Mouse (Mus musculus) neutrophil, adult 83 days (primary cell): ENCODE measurements around the gene Pbx2. TPM values are rescaled to one million over a fixed set of nuclear protein-coding genes. Genes with fewer than 3 reads are reported as not detected.

Experiments used
- total RNA-seq, 2 experiments: library from RNA; stranded (reverse); gene quantifications; one replicate each; pipeline ENCODE4 v1.2.4; 2023

Pbx2 gene
- 10 to 100 TPM; 94.8 to 99.9 TPM for total RNA-seq

DNA sequence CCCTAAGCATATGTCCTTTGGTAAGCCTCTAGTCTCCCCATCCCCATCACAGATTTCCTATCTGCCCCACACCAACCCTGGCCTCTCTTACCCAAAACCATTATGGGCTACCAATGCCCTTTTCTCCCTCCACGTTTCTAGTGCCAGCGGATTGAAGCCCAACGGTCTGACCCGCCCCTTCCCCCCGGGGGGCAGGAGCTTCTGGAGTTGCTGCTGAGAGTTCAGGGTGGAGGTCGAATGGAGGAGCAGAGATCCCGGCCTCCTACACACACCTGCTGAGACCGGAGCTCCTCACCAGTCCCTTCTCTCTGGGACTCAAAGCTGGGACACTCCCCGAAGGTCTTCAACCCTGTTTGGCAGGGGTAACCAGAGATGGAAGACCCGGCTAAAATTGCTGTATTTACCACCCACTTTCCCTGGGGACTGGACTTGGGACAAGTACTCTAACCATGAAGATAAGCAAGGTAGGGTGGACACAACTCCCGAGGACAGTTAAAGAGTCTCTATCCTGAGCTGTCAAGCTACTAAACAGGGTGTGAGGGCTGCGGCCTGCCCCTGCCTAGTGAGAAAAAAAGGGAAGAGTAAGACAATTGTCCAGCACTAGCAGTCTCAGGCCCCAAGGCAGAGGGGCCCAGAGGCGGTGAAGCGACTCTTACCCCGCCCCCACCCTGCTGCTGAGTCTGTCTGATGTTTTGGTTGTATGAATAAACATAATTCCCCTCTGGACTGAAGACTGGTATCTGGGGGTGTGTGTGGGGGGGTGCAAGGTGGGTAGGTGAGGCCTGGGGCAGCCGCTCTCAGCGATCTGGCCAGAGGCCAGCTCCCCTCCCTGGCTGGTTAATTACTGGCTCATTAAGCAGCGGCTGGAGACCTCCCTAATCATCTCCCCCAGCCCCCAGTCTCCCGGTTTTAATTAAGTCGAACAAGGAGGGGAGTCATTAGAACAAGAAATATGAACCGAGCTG lies at the start of gene Pbx2:
Pbx2 (plus strand) TSS at position 238 of the 965 bp plus-strand sequence.

DNA sequence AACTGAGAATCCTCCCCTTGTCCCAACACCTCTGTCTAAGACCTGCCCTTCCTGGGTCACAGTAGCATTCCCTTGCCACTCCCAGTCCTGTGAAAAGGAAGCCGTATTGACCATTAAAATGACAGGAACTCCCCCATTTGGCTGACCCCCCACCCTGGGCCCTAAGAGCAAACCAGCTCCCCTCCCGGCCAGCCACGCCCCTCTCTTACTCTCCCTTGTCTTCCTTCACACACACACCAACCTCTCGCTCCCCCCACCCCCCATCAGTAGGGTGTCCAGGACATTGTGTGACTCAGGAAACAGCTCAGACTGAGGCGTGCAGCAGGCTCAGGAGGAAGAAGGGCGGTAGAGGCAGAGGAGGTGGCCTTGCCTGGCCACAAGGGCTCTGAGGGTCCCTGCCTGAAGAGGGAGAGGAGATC lies 27.1 kb upstream of the Pbx2 start, which contains the start of gene Notch4:
Notch4 (plus strand) TSS at position 266 of the 419 bp plus-strand sequence.

GRCm38 (mm10) chr17:34589681-34590101 lies 1.4 kb upstream of the Pbx2 start, which contains the start of gene Gpsm3:
Gene Gpsm3, plus strand, starts transcription at chr17:34589806.

GRCm38 (mm10) chr17:34597566-34598095 lies 6.6 kb downstream of the Pbx2 start, which contains the start of gene Ager:
Gene Ager, plus strand, starts transcription at chr17:34597862.

DNA sequence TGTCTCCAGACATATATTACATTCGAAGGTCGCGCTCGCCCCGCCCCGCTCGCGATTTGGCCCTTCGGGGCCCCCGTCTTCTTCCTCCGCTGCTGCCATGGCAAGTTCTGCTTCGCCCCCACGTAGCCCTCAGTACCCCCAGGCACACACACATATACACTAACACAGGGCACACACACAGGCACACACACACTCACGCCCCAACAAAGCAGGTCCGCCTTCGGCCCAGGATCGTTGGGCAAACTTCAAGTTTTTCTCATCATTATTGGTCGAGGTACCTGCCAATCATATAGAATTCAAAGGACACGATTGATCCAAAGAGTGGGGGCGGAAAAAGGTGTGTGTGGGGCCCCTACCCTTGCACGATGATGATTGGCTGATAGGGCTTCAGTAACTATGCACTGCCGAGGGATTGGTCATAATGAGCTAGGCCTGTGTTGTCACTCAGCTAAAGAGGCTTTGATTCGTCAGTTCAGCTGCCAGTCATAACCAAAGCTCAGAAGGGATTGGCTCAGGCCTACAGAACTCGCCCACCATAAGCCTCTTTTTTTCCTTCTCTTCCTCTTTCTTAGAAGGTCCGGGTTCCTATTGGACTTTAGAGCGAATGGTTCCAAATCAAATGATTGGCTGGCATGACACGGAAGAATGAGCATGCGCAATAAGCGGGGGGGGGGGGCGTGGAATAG lies 12.5 kb downstream of the Pbx2 start, which contains the start of gene Rnf5:
Rnf5 (minus strand) TSS at position 316 of the 686 bp plus-strand sequence.

DNA sequence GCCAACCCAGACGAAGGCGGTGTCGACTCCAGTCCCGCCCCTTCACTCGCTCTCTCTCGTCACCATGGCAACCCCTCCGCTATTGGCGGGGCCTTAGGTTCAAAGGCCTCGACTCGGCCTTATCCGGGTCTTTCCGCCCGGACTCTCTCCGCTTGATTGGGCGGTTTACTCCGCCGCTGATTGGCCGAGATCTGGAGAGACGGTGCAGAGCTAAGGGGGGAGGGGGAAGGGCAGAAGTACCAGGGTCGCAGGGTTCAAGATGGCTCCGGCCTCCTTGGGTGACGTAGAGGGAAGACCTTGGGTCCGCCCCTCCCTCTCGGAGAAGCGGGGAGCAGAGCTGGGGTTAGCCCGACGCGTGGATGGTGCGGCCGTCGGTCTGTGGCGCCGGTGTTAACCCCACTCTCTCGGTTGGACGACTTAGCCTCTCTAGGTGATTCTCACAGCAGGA lies 13.0 kb downstream of the Pbx2 start, which contains the start of gene Agpat1:
Agpat1 (plus strand) TSS at position 202 of the 448 bp plus-strand sequence.

GRCm38 (mm10) chr17:34615871-34616270 lies 24.8 kb downstream of the Pbx2 start, which contains the start of gene Egfl8:
Gene Egfl8, minus strand, starts transcription at chr17:34615971.

DNA sequence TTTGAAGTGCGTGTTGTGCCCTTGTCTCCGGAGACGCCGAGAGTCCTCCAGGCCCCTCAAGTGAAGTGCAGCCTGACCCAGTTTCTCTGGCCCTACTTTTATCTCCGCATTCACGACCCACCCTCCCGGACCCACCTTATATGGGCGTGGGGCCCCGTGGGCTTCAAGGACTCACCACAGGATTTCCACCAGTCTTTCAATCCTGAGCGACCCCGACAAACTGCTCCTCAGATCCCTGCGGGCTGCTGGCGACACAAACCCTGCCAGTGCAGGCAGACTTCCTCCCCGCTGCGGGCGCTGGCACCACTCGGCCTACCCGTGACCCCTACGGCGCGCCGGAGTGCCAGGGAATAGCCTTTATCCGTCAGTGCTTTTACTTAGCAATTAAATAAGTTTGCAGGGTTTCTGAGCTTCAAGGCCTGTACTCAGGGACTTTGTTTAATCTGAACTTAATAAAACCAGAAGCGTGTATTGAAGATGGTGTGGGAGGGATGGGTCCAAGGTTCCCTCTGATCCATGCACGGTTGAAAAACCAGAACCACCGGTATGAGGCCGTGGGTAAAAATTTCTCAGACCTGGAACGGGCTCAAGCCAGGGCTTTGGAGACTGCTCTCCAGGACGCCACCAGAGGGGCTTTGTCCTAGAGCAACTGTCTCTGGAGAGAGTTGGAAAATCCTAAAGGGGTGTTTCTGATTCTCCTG lies 37.0 kb downstream of the Pbx2 start, which contains the start of gene Ppt2:
Ppt2 (minus strand) TSS at position 568 of the 701 bp plus-strand sequence.

GRCm38 (mm10) chr17:34629221-34629751 lies 38.2 kb downstream of the Pbx2 start, which contains the start of gene Prrt1:
Gene Prrt1, plus strand, starts transcription at chr17:34629533.

GRCm38 (mm10) chr17:34644608-34645007 lies 53.5 kb downstream of the Pbx2 start, which contains the start of gene Fkbpl:
Gene Fkbpl, plus strand, starts transcription at chr17:34644764.

Other genes starting within 250 kb of the Pbx2 start
- gene Btnl2, start 236.4 kb upstream of the Pbx2 start, total RNA-seq: 1 to 10 TPM; 2.2 to 2.3 TPM
- not detected for gene Btnl1, start 214.1 kb upstream of the Pbx2 start, total RNA-seq
- not detected for gene BC051142, start 192.4 kb upstream of the Pbx2 start, total RNA-seq
- not detected for gene Btnl4, start 113.9 kb upstream of the Pbx2 start, total RNA-seq
- gene Btnl6, start 73.9 kb upstream of the Pbx2 start, total RNA-seq: not detected
- gene Notch4, start 27.0 kb upstream of the Pbx2 start, total RNA-seq: 1 to 10 TPM; 1.0 to 1.5 TPM
- gene Gpsm3, start 1.5 kb upstream of the Pbx2 start, total RNA-seq: 100 to 1,000 TPM; 376 to 393 TPM
- gene Ager, start 6.6 kb downstream of the Pbx2 start, total RNA-seq: 1 to 10 TPM; 5.8 to 7.0 TPM
- gene Rnf5, start 12.4 kb downstream of the Pbx2 start, total RNA-seq: 10 to 100 TPM; 38.2 to 39.0 TPM
- 10 to 100 TPM; 55.4 to 56.5 TPM for gene Agpat1, start 13.0 kb downstream of the Pbx2 start, total RNA-seq
- 1 to 10 TPM; 5.0 to 5.5 TPM for gene Egfl8, start 24.7 kb downstream of the Pbx2 start, total RNA-seq
- 10 to 100 TPM; 42.1 to 43.5 TPM for gene Ppt2, start 37.2 kb downstream of the Pbx2 start, total RNA-seq
- gene Prrt1, start 38.3 kb downstream of the Pbx2 start, total RNA-seq: not detected
- 10 to 100 TPM; 13.6 to 18.7 TPM for gene Fkbpl, start 53.5 kb downstream of the Pbx2 start, total RNA-seq
- 10 to 100 TPM; 59.5 to 60.4 TPM for gene Atf6b, start 55.9 kb downstream of the Pbx2 start, total RNA-seq
- gene Tnxb, start 79.3 kb downstream of the Pbx2 start, total RNA-seq: under 1 TPM; 0.04 to 0.07 TPM
- under 1 TPM; 0.29 to 0.59 TPM for gene C4b, start 152.6 kb downstream of the Pbx2 start, total RNA-seq
- gene Cyp21a1, start 213.3 kb downstream of the Pbx2 start, total RNA-seq: not detected
- gene Stk19, start 245.7 kb downstream of the Pbx2 start, total RNA-seq: 10 to 100 TPM; 34.1 to 39.4 TPM
- 10 to 100 TPM; 49.0 to 49.1 TPM for gene Dxo, start 245.8 kb downstream of the Pbx2 start, total RNA-seq